Mouse (Mus musculus): ENCODE measurements at regions not wholly inside any gene's neighbourhood (a gene's known extent, or its start where the extent isn't known, plus 50 kb on each side); places are given as distances from the start of the nearest gene placed in this dataset.

- no peak overlapping the region for H3K27ac ChIP-seq
- no peak overlapping the region for H3K4me2 ChIP-seq
- no peak overlapping the region for H3K4me3 ChIP-seq (replicated peaks)
- no peaks in the 10 kb centered on the region for H3K27me3 ChIP-seq
- H3K36me3 ChIP-seq = no peaks in the 10 kb centered on the region
- 84% methylated on average over 7 of the region's 7 CpGs for WGBS
- H3K9ac ChIP-seq = no peak overlapping the region
- no peaks in the 10 kb centered on the region for H3K9me3 ChIP-seq (replicated peaks)
- no peak for ATAC-seq (replicated peaks; ENCODE audit: low FRiP score)
- no peaks in the 10 kb centered on the region for H3K4me1 ChIP-seq
These were observed 130.0 kb upstream of the N6amt1 start for GRCm38 (mm10) chr16:87224024-87224423.

GRCm38 (mm10) chr16:87220611-87221010 is 133.4 kb upstream of the N6amt1 start:
- Histone ChIP-seq H3K4me3 (replicated peaks) (no peak overlapping the region), H3K9ac (no peak overlapping the region)

GRCm38 (mm10) chr16:87220201-87220600 is 133.8 kb upstream of the N6amt1 start:
- Histone ChIP-seq H3K4me2 (no peak overlapping the region), H3K27me3 (no peaks in the 10 kb centered on the region), H3K36me3 (no peaks in the 10 kb centered on the region), H3K4me1 (no peaks in the 10 kb centered on the region), H3K27ac (no peak overlapping the region), H3K4me3 (replicated peaks) (no peak overlapping the region), H3K9me3 (replicated peaks) (no peaks in the 10 kb centered on the region), H3K9ac (no peak overlapping the region)
- 0 out of 2 replicates have a peak, but pooled peaks have one; percentile 36 for ATAC-seq (replicated peaks; ENCODE audit: low FRiP score)
- WGBS = 59% methylated on average over 4 of the region's 4 CpGs

More at GRCm38 (mm10) chr16:87220611-87221010, 133.4 kb upstream of the N6amt1 start:
- Histone ChIP-seq H3K27me3 (no peaks in the 10 kb centered on the region), H3K9me3 (replicated peaks) (no peaks in the 10 kb centered on the region), H3K4me1 (no peaks in the 10 kb centered on the region), H3K36me3 (no peaks in the 10 kb centered on the region), H3K4me2 (no peak overlapping the region), H3K27ac (no peak overlapping the region)
- WGBS = 89% methylated on average over 5 of the region's 5 CpGs
- no peak for ATAC-seq (replicated peaks; ENCODE audit: low FRiP score)

- Histone ChIP-seq H3K36me3 (no peaks in the 10 kb centered on the region), H3K4me2 (no peak overlapping the region), H3K27me3 (no peaks in the 10 kb centered on the region), H3K4me1 (no peaks in the 10 kb centered on the region), H3K9me3 (replicated peaks) (no peaks in the 10 kb centered on the region), H3K4me3 (replicated peaks) (no peak overlapping the region), H3K9ac (no peak overlapping the region), H3K27ac (no peak overlapping the region)
- WGBS = 73% methylated on average over 1 of the region's 1 CpGs
- no peak for ATAC-seq (replicated peaks; ENCODE audit: low FRiP score)
These were observed 146.1 kb upstream of the N6amt1 start for GRCm38 (mm10) chr16:87207875-87208274.

GRCm38 (mm10) chr16:87190471-87190870 is 163.5 kb upstream of the N6amt1 start:
- H3K27me3 ChIP-seq = no peaks in the 10 kb centered on the region
- no peak for ATAC-seq (replicated peaks; ENCODE audit: low FRiP score)
- WGBS = 88% methylated on average over 4 of the region's 4 CpGs
- no peaks in the 10 kb centered on the region for H3K4me1 ChIP-seq
- no peak overlapping the region for H3K9ac ChIP-seq
- no peak overlapping the region for H3K4me3 ChIP-seq (replicated peaks)
- H3K36me3 ChIP-seq = no peaks in the 10 kb centered on the region
- H3K27ac ChIP-seq = no peak overlapping the region
- no peak overlapping the region for H3K4me2 ChIP-seq
- H3K9me3 ChIP-seq (replicated peaks) = no peaks in the 10 kb centered on the region

GRCm38 (mm10) chr16:87188737-87189136 is 165.2 kb upstream of the N6amt1 start:
- Histone ChIP-seq H3K4me3 (replicated peaks) (no peak overlapping the region), H3K4me1 (no peaks in the 10 kb centered on the region), H3K36me3 (no peaks in the 10 kb centered on the region), H3K9ac (no peak overlapping the region), H3K27ac (no peak overlapping the region), H3K9me3 (replicated peaks) (no peaks in the 10 kb centered on the region), H3K4me2 (no peak overlapping the region), H3K27me3 (no peaks in the 10 kb centered on the region)
- 83% methylated on average over 2 of the region's 2 CpGs for WGBS
- ATAC-seq (replicated peaks; ENCODE audit: low FRiP score) = no peak

- no peak overlapping the region for H3K27ac ChIP-seq
- ATAC-seq (replicated peaks; ENCODE audit: low FRiP score) = no peak
- no peak overlapping the region for H3K4me2 ChIP-seq
- 81% methylated on average over 4 of the region's 4 CpGs for WGBS
- no peaks in the 10 kb centered on the region for H3K27me3 ChIP-seq
- no peaks in the 10 kb centered on the region for H3K36me3 ChIP-seq
- no peak overlapping the region for H3K4me3 ChIP-seq (replicated peaks)
- no peaks in the 10 kb centered on the region for H3K4me1 ChIP-seq
- H3K9ac ChIP-seq = no peak overlapping the region
- H3K9me3 ChIP-seq (replicated peaks) = no peaks in the 10 kb centered on the region
These were observed 181.6 kb upstream of the N6amt1 start for GRCm38 (mm10) chr16:87172395-87172794.

- 84% methylated on average over 2 of the region's 2 CpGs for WGBS
- no peaks in the 10 kb centered on the region for H3K9me3 ChIP-seq (replicated peaks)
- H3K9ac ChIP-seq = no peak overlapping the region
- H3K36me3 ChIP-seq = no peaks in the 10 kb centered on the region
- no peak overlapping the region for H3K4me3 ChIP-seq (replicated peaks)
- no peaks in the 10 kb centered on the region for H3K4me1 ChIP-seq
- H3K4me2 ChIP-seq = no peak overlapping the region
- no peak overlapping the region for H3K27ac ChIP-seq
- H3K27me3 ChIP-seq = no peaks in the 10 kb centered on the region
- no peak for ATAC-seq (replicated peaks; ENCODE audit: low FRiP score)
These were observed 214.7 kb upstream of the N6amt1 start for GRCm38 (mm10) chr16:87139301-87139700.

GRCm38 (mm10) chr16:87136503-87136902 is 217.5 kb upstream of the N6amt1 start:
- Histone ChIP-seq H3K27me3 (no peaks in the 10 kb centered on the region), H3K4me3 (replicated peaks) (no peak overlapping the region), H3K36me3 (no peaks in the 10 kb centered on the region), H3K27ac (no peak overlapping the region), H3K4me1 (no peaks in the 10 kb centered on the region), H3K9me3 (replicated peaks) (no peaks in the 10 kb centered on the region), H3K9ac (no peak overlapping the region), H3K4me2 (no peak overlapping the region)
- WGBS = 87% methylated on average over 1 of the region's 1 CpGs
- ATAC-seq (replicated peaks; ENCODE audit: low FRiP score) = no peak

- no peak overlapping the region for H3K27ac ChIP-seq
- no peaks in the 10 kb centered on the region for H3K4me1 ChIP-seq
- no peak overlapping the region for H3K9ac ChIP-seq
- no peak overlapping the region for H3K4me2 ChIP-seq
- no peaks in the 10 kb centered on the region for H3K27me3 ChIP-seq
- H3K9me3 ChIP-seq (replicated peaks) = no peaks in the 10 kb centered on the region
- H3K4me3 ChIP-seq (replicated peaks) = no peak overlapping the region
- no peak for ATAC-seq (replicated peaks; ENCODE audit: low FRiP score)
- H3K36me3 ChIP-seq = no peaks in the 10 kb centered on the region
These were observed 219.5 kb upstream of the N6amt1 start for GRCm38 (mm10) chr16:87134452-87134851.

GRCm38 (mm10) chr16:87133874-87134273 is 220.1 kb upstream of the N6amt1 start:
- 84% methylated on average over 6 of the region's 6 CpGs for WGBS
- Histone ChIP-seq H3K4me2 (no peak overlapping the region), H3K36me3 (no peaks in the 10 kb centered on the region), H3K4me1 (no peaks in the 10 kb centered on the region), H3K27me3 (no peaks in the 10 kb centered on the region), H3K4me3 (replicated peaks) (no peak overlapping the region), H3K9me3 (replicated peaks) (no peaks in the 10 kb centered on the region), H3K9ac (no peak overlapping the region), H3K27ac (no peak overlapping the region)
- ATAC-seq (replicated peaks; ENCODE audit: low FRiP score) = no peak

GRCm38 (mm10) chr16:87132082-87132481 is 221.9 kb upstream of the N6amt1 start:
- Histone ChIP-seq H3K4me3 (replicated peaks) (no peak overlapping the region), H3K4me2 (no peak overlapping the region), H3K36me3 (no peaks in the 10 kb centered on the region), H3K4me1 (no peaks in the 10 kb centered on the region), H3K27ac (no peak overlapping the region), H3K9ac (no peak overlapping the region), H3K9me3 (replicated peaks) (no peaks in the 10 kb centered on the region), H3K27me3 (no peaks in the 10 kb centered on the region)
- 80% methylated on average over 4 of the region's 4 CpGs for WGBS
- peak; percentile 60; the same call in 1 of the 2 replicates for ATAC-seq (replicated peaks; ENCODE audit: low FRiP score)

All from kidney, embryonic 15.5 days (tissue).